Mouse (Mus musculus) retina, postnatal 1 day (tissue): ENCODE data around the gene Kif11.

Experiments
- DNase-seq: peaks from one replicate; pipeline ENCODE4 v3.0.0-alpha.2; 2012

Kif11 gene

GRCm38 (mm10) chr19:37375755-37376615 lies at the start of gene Kif11:
Gene Kif11 (plus strand): TSS chr19:37376403.
- DNase-seq = peak; percentile 98

GRCm38 (mm10) chr19:37327216-37327615 lies 49.0 kb upstream of the Kif11 start:
- DNase-seq = no peak

- DNase-seq = no peak
Measured at GRCm38 (mm10) chr19:37332726-37333125, 43.5 kb upstream of the Kif11 start.

- DNase-seq = no peak
Measured at GRCm38 (mm10) chr19:37333357-37333756, 42.8 kb upstream of the Kif11 start.

- no peak for DNase-seq
Measured at GRCm38 (mm10) chr19:37335392-37335791, 40.8 kb upstream of the Kif11 start.

- DNase-seq = no peak
Measured at GRCm38 (mm10) chr19:37337752-37338151, 38.5 kb upstream of the Kif11 start, which contains the start of gene Ide. Gene Ide (minus strand): TSS chr19:37337852.

GRCm38 (mm10) chr19:37340495-37340894 lies 35.7 kb upstream of the Kif11 start:
- no peak for DNase-seq

GRCm38 (mm10) chr19:37340931-37341330 lies 35.3 kb upstream of the Kif11 start:
- DNase-seq = no peak

- no peak for DNase-seq
Measured at GRCm38 (mm10) chr19:37343899-37344298, 32.3 kb upstream of the Kif11 start.

GRCm38 (mm10) chr19:37346258-37346657 lies 29.9 kb upstream of the Kif11 start:
- DNase-seq = no peak

GRCm38 (mm10) chr19:37348331-37348730 lies 27.9 kb upstream of the Kif11 start:
- DNase-seq = no peak

GRCm38 (mm10) chr19:37348952-37349351 lies 27.3 kb upstream of the Kif11 start:
- no peak for DNase-seq

- no peak for DNase-seq
Measured at GRCm38 (mm10) chr19:37352756-37353155, 23.4 kb upstream of the Kif11 start.

GRCm38 (mm10) chr19:37353331-37353730 lies 22.9 kb upstream of the Kif11 start:
- DNase-seq = no peak

GRCm38 (mm10) chr19:37360044-37360443 lies 16.2 kb upstream of the Kif11 start:
- DNase-seq = no peak

- peak; percentile 17 for DNase-seq
Measured at GRCm38 (mm10) chr19:37362545-37362944, 13.7 kb upstream of the Kif11 start.

GRCm38 (mm10) chr19:37363128-37363939 lies 12.9 kb upstream of the Kif11 start:
- peak; percentile 75 for DNase-seq

GRCm38 (mm10) chr19:37368990-37369389 lies 7.2 kb upstream of the Kif11 start:
- no peak for DNase-seq

- DNase-seq = no peak
Measured at GRCm38 (mm10) chr19:37369921-37370320, 6.3 kb upstream of the Kif11 start.

GRCm38 (mm10) chr19:37370356-37370755 lies 5.8 kb upstream of the Kif11 start:
- no peak for DNase-seq

GRCm38 (mm10) chr19:37374941-37375754 lies 1.1 kb upstream of the Kif11 start:
- DNase-seq = no peak

GRCm38 (mm10) chr19:37376841-37377240 lies 638 bp downstream of the Kif11 start:
- DNase-seq = no peak
